Mouse (Mus musculus) kidney, adult 18-20 months (tissue): ENCODE data around the gene Foxj2.
A peak's percentile ranks its signal among the peaks of the same experiment; 100 is the strongest.

Experiments used
- DNase-seq: peaks from one replicate; pipeline ENCODE4 v3.0.0; 2021

The Foxj2 gene

GRCm38 (mm10) chr6:122819306-122820070 lies at the start of gene Foxj2:
Gene Foxj2, plus strand, starts transcription at chr6:122819914.
- peak; percentile 86 for DNase-seq

GRCm38 (mm10) chr6:122770760-122771315 lies 48.9 kb upstream of the Foxj2 start:
- no peak for DNase-seq

GRCm38 (mm10) chr6:122772701-122773100 lies 47.0 kb upstream of the Foxj2 start:
- DNase-seq = no peak

- no peak for DNase-seq
Measured at GRCm38 (mm10) chr6:122774345-122774744, 45.4 kb upstream of the Foxj2 start.

GRCm38 (mm10) chr6:122776040-122776439 lies 43.7 kb upstream of the Foxj2 start:
- no peak for DNase-seq

- no peak for DNase-seq
Measured at GRCm38 (mm10) chr6:122779916-122780315, 39.8 kb upstream of the Foxj2 start.

GRCm38 (mm10) chr6:122781167-122781566 lies 38.5 kb upstream of the Foxj2 start:
- no peak for DNase-seq

- DNase-seq = no peak
Measured at GRCm38 (mm10) chr6:122782164-122782563, 37.5 kb upstream of the Foxj2 start.

GRCm38 (mm10) chr6:122784866-122785265 lies 34.8 kb upstream of the Foxj2 start:
- no peak for DNase-seq

GRCm38 (mm10) chr6:122786275-122786674 lies 33.4 kb upstream of the Foxj2 start:
- peak; percentile 60 for DNase-seq

GRCm38 (mm10) chr6:122795254-122795935 lies 24.3 kb upstream of the Foxj2 start:
- DNase-seq = no peak

- no peak for DNase-seq
Measured at GRCm38 (mm10) chr6:122800640-122801300, 18.9 kb upstream of the Foxj2 start.

- peak; percentile 44 for DNase-seq
Measured at GRCm38 (mm10) chr6:122801301-122801800, 18.4 kb upstream of the Foxj2 start, which contains the start of gene Slc2a3. Gene Slc2a3, minus strand, starts transcription at chr6:122801640.

GRCm38 (mm10) chr6:122801801-122802514 lies 17.8 kb upstream of the Foxj2 start:
- DNase-seq = peak; percentile 38

- peak; percentile 85 for DNase-seq
Measured at GRCm38 (mm10) chr6:122804418-122804817, 15.3 kb upstream of the Foxj2 start.

GRCm38 (mm10) chr6:122810022-122810614 lies 9.6 kb upstream of the Foxj2 start:
- DNase-seq = no peak

GRCm38 (mm10) chr6:122810615-122811279 lies 9.0 kb upstream of the Foxj2 start:
- peak; percentile 95 for DNase-seq

- peak; percentile 95 for DNase-seq
Measured at GRCm38 (mm10) chr6:122811280-122811652, 8.4 kb upstream of the Foxj2 start.

GRCm38 (mm10) chr6:122811771-122812600 lies 7.7 kb upstream of the Foxj2 start:
- peak; percentile 37 for DNase-seq

GRCm38 (mm10) chr6:122812716-122813115 lies 7.0 kb upstream of the Foxj2 start:
- DNase-seq = no peak

GRCm38 (mm10) chr6:122813640-122814039 lies 6.1 kb upstream of the Foxj2 start:
- DNase-seq = no peak
